Mouse (Mus musculus): ENCODE measurements around the gene Ppp1r14a. TPM values are rescaled to one million over a fixed set of nuclear protein-coding genes. Genes with fewer than 3 reads are reported as not detected.
A peak's percentile ranks its signal among the peaks of the same experiment; 100 is the strongest.

The Ppp1r14a gene
- polyA plus RNA-seq, 1 experiment: 22.1 TPM

- no peak for DNase-seq (ENCODE audit: extremely low spot score in 1 of 2, low spot score in 1 of 2)
These were observed 11.6 kb upstream of the Ppp1r14a start for GRCm38 (mm10) chr7:29277510-29277909.

GRCm38 (mm10) chr7:29279261-29279660 lies 9.8 kb upstream of the Ppp1r14a start:
- no peak for DNase-seq (ENCODE audit: extremely low spot score in 1 of 2, low spot score in 1 of 2)

GRCm38 (mm10) chr7:29279924-29280323 lies 9.2 kb upstream of the Ppp1r14a start:
- DNase-seq (ENCODE audit: extremely low spot score in 1 of 2, low spot score in 1 of 2): no peak

DNA sequence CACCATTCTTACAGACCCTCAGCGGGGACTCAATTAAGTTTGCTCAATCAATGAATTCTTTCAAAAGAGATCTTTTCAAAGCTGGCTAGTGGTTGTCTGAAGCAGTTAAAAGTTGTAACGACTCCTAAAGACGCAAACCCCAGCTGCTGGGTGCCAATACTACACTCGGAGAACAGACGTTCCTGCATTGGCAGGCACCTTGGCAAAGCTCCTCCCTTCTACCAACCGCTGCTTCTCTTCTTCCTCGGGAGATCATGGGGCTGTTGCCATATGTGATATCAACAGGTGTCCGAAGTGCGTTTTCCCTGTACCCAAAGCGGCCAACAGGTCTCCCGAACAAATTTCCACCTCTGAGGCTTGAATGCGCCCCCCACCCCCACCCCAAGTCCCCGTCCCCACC lies 8.3 kb upstream of the Ppp1r14a start:
- no peak for DNase-seq (ENCODE audit: extremely low spot score in 1 of 2, low spot score in 1 of 2)

GRCm38 (mm10) chr7:29281201-29282073 lies 7.7 kb upstream of the Ppp1r14a start, which contains the start of gene Spint2:
Gene Spint2, minus strand, starts transcription at chr7:29281912.
- DNase-seq (ENCODE audit: extremely low spot score in 1 of 2, low spot score in 1 of 2): no peak

DNA sequence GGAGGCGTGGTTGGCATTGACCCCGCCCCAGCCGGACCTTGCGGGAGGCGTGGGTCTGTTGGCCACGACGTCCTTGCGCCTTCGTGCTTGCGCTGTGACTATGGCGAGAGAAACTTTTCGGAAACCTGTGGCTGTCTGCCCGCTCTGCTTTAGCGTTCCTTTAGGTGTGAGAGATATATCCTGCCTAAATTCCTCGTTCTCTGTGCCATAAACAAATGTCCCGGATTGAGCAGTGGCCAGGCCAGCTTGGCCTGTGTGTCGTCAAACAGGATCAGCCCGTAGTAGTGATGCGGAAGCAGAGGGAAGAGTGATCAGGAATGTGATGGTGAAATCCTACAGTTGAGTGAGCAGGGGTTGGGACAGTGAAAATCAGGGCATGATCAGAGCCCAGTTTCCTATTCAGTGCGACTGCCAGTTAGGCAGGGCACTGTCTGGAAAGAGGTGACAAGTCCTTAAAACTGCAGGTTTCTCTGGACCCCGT lies 7.0 kb upstream of the Ppp1r14a start:
- no peak for DNase-seq (ENCODE audit: extremely low spot score in 1 of 2, low spot score in 1 of 2)

DNA sequence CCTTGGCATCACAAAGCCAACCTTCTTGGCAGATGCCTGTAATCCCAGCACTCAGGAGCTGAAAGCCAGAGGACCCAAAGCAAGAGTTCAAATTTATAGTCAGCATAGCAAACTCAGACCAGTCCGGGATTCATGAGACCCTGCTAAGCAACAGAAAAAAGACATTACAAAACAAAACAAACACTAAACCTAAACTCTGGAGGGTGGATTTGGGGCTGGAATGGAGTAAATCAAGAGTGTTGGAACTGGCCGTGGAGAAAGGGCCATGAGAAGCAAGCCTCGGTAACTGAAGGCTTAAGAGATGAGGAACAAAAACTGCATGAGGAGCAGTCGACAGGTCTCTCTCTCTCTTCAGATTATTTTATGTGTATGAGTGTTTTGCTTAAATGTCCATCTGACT lies 5.2 kb upstream of the Ppp1r14a start:
- DNase-seq (ENCODE audit: extremely low spot score in 1 of 2, low spot score in 1 of 2): no peak

- no peak for DNase-seq (ENCODE audit: extremely low spot score in 1 of 2, low spot score in 1 of 2)
These were observed 4.6 kb upstream of the Ppp1r14a start for GRCm38 (mm10) chr7:29284523-29284922.

GRCm38 (mm10) chr7:29287481-29287880 lies 1.6 kb upstream of the Ppp1r14a start:
- no peak for DNase-seq (ENCODE audit: extremely low spot score in 1 of 2, low spot score in 1 of 2)

DNA sequence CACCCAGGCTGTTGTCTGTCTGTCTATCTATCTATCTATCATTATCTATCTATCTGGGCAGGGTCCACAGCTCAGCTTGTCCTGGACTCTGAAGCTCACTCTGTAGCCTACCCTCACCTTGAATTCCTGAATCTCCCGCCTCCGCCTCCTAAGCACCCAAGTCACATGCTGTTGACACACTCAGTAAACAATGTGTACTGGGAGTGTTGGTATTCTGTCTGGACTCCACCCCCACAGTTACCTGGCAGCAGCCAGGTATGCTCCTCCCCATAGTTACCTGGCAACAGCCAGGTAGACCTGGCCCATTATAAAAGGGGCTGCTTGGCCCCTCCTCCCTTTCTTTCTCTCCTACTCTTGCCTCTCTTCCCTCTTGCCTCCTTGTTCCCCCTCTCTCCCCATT lies 1.0 kb upstream of the Ppp1r14a start:
- DNase-seq (ENCODE audit: extremely low spot score in 1 of 2, low spot score in 1 of 2): no peak

DNA sequence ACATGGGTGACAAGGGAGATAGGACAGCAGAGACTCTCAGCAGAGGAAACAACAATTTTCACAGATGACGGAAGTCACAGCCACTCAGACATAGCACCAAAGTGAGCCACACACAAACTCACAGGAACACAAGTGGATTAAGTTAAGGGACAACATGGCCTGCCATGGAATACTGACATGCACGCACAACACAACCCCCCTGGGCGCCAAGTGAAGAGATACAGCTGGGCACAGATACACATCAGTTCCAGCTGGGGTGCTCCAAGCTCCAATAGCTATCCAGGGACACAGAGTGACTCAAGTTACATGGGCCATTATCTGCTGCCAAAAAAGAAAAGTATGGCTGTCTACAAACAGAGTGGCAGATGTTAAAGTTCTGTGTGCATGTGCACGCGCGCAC lies 748 bp downstream of the Ppp1r14a start:
- no peak for DNase-seq (ENCODE audit: extremely low spot score in 1 of 2, low spot score in 1 of 2)

DNA sequence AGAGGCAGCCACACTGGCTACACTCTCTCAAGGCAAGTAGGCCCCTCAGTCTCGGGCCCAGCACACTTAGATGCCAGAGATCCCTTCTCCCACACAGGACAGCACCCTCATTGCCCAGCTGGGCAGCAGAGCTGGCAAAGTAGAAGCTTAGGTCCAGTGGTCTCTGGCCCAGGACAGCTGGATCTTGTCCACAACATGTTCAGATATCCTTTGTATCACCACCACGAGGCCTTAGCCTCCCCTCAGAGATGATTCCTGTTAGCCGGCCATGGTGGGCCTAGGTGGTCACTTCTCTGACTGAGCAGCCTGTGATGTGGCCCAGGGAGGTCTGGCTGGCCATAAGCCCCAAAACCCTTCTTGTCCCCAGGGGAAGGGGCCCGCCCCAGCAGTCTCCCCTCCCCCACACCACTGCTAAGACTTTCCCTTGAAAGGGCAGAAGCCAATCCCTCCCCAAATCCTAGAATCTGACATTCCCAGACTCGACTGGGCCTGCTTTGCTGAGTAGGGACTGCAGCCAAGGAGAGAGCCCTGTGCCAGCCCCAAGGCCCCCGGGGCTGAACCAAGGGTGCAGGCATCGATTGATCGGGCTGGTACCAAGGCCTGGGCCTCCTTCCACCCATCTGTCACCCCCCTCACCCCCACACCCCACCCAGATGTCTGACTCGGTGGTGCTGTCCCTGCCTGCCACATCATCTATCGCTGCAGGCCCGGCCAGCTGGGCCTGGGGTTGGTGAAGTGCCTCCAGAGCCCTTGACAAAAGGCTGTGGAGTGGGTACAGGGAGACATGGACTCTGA lies 1.8 kb downstream of the Ppp1r14a start:
- peak in 1 of 2 experiments; percentile 30 for DNase-seq (ENCODE audit: extremely low spot score in 1 of 2, low spot score in 1 of 2)

DNA sequence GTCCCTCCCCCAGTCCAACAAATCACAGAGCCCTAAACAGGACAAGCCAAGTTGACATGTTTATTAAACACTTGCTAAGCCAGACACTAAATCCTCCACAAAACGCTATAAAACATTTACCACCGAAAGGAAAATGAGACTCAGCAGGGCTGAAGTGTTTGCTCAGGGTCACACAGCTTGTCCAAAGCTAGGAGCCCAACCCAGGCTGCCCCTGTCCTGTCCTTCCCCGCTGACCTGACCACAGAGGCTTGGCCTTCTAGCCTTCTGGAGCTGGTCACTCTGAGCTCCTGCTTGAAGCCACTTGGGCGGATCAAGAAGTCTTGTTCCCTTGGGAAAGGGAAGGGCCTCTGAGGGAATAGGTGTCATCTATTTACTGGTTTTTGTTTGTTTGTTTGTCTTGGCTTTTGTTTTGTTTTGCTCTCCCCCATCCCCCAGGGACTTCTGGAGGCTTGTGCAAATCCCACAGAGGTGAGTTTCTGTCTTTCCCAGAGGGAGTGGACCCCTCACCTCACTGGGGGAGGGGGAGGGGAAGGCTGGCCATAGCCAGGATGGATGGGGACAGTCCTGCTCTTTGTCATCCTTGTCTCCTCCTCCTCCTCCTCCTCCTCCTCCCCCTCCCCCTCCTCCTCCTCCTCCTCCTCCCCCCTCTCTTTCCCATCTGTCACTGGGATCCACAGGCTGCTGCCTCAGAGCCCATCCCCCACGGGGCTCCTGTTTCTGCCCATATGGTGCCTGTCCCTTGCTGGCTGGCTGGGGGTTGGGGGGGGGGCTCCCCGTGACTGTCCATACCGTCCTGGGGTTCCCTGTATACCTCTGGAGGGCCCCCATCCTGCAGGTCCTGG lies 2.7 kb downstream of the Ppp1r14a start:
- DNase-seq (ENCODE audit: extremely low spot score in 1 of 2, low spot score in 1 of 2): no peak

- DNase-seq (ENCODE audit: extremely low spot score in 1 of 2, low spot score in 1 of 2): no peak
These were observed 3.5 kb downstream of the Ppp1r14a start for GRCm38 (mm10) chr7:29292458-29293098.

- no peak for DNase-seq (ENCODE audit: extremely low spot score in 1 of 2, low spot score in 1 of 2)
These were observed 4.3 kb downstream of the Ppp1r14a start for GRCm38 (mm10) chr7:29293131-29294065.

- DNase-seq (ENCODE audit: extremely low spot score in 1 of 2, low spot score in 1 of 2): no peak
These were observed 5.1 kb downstream of the Ppp1r14a start for GRCm38 (mm10) chr7:29294111-29294761.

- DNase-seq (ENCODE audit: extremely low spot score in 1 of 2, low spot score in 1 of 2): no peak
These were observed 6.9 kb downstream of the Ppp1r14a start for GRCm38 (mm10) chr7:29295861-29296647.

DNA sequence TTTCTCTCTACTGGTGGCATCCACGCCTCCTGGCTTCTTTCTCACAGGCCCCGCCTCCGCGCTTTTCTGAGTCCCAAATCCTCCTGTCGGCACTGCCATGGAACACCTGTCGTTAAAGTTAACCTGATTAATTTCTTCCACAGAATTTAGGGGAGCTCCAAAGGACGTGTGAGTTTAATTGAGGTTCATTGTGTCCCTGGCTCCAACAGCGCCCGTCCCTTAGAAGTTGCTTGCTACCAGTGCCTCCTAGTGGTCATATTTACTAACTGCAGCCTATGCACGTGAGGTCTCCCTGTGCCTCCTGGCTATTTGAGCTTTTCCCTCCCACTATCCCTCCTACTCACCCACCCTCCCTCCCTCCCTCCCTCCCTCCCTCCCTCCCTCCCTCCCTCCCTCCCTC lies 7.9 kb downstream of the Ppp1r14a start:
- DNase-seq (ENCODE audit: extremely low spot score in 1 of 2, low spot score in 1 of 2): peak in 1 of 2 experiments; percentile 80
